Mouse (Mus musculus) embryonic fibroblast, embryonic 13.5 days (primary cell): ENCODE data around the gene Exoc3l4.

Experiments
- CTCF ChIP-seq: IDR thresholded peaks from 2 replicates; pipeline ENCODE4 v1.5.1; 2011; ENCODE audit warnings: mild to moderate bottlenecking, control low read depth, low read length, moderate library complexity, borderline replicate concordance; ENCODE audit not compliant: insufficient read depth
- POLR2A ChIP-seq: IDR thresholded peaks from 2 replicates; pipeline ENCODE4 v1.6.1; 2011; ENCODE audit warnings: low read depth, mild to moderate bottlenecking, control low read depth, low read length, moderate library complexity

DNA sequence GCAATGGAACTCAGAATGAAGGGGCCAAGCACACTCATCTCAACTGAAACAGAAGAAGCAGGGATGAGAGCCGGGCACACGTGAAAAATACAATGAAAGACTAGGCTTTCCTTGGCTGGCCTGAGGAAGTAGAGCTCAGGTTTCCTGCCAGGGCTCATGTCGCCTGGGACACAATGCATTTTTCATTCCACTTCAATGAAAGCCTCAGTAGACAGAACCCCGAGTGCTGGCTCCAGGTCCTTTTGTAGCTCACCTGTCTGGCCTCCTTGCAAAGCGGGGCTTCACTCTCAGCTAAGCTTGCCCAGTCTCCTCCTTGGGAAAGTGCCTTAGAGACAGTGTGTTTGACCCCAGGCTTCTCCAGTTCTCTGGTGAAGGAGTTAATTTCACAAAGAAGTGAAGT lies 62.1 kb downstream of the Exoc3l4 start:
- TF ChIP-seq POLR2A (no peak), CTCF (no peak)
